Mouse (Mus musculus) G1E (cell line): ENCODE results near the gene Rxfp3.

Experiments used
- CTCF ChIP-seq: IDR thresholded peaks from 2 replicates; pipeline ENCODE4 v1.5.1; 2012; ENCODE audit warnings: low read depth, low read length, inconsistent platforms, mixed read lengths
- GATA1 ChIP-seq: IDR thresholded peaks from 2 replicates; pipeline ENCODE4 v1.6.1; 2012; ENCODE audit warnings: borderline replicate concordance, low read length, inconsistent platforms, mixed read lengths
- GATA2 ChIP-seq: IDR thresholded peaks from 2 replicates; pipeline ENCODE4 v1.6.1; 2012; ENCODE audit warnings: low read depth, low read length, inconsistent platforms, borderline replicate concordance
- POLR2AphosphoS5 ChIP-seq: IDR thresholded peaks from 2 replicates; pipeline ENCODE4 v1.6.1; 2012; ENCODE audit warnings: low read depth, low read length, inconsistent platforms; ENCODE audit not compliant: insufficient replicate concordance
- TAL1 ChIP-seq: conservative IDR thresholded peaks from 2 replicates; pipeline ENCODE4 v1.6.1; 2012; ENCODE audit warnings: low read depth, low read length, inconsistent platforms, mixed read lengths

- no peak for TF ChIP-seq CTCF
- no peak for TF ChIP-seq POLR2AphosphoS5
- TF ChIP-seq GATA2, result no peak
- no peak for TF ChIP-seq TAL1
- TF ChIP-seq GATA1, result no peak
Observed at GRCm38 (mm10) chr15:11030188-11030587, 7.6 kb downstream of the Rxfp3 start.
